Mouse (Mus musculus) limb, embryonic 14.5 days (tissue): ENCODE measurements around the gene Uqcrfs1. TPM values are rescaled to one million over a fixed set of nuclear protein-coding genes. Genes with fewer than 3 reads are reported as not detected.

Source experiments
- ATAC-seq: fragments of 200-750 bp; cut with Nextera tagmentation; 2 replicates; pipeline ENCODE4 v1.8.0; 2017; ENCODE audit warnings: low read depth, moderate number of reproducible peaks, moderate TSS enrichment; ENCODE audit not compliant: low FRiP score
- DNase-seq: peaks from one replicate; pipeline ENCODE4 v3.0.0-alpha.2; 2015; ENCODE audit warnings: low spot score
- H3K27ac ChIP-seq: fragments of 300-500 bp; sonication (generic); replicated peaks from 2 replicates; pipeline ENCODE4 v1.5.1; 2014; ENCODE audit warnings: low read depth, mild to moderate bottlenecking, low read length, moderate library complexity, mixed read lengths
- H3K27me3 ChIP-seq: fragments of 300-500 bp; sonication (generic); 2 replicates; pipeline ENCODE4 v1.6.1; 2014; ENCODE audit warnings: low read length, mixed read lengths; ENCODE audit not compliant: control insufficient read depth, insufficient read depth
- H3K36me3 ChIP-seq: fragments of 300-500 bp; sonication (generic); 2 replicates; pipeline ENCODE4 v1.6.1; 2014; ENCODE audit warnings: mild to moderate bottlenecking, low read length, moderate library complexity, mixed read lengths; ENCODE audit not compliant: control insufficient read depth, insufficient read depth
- H3K4me1 ChIP-seq: fragments of 300-500 bp; sonication (generic); 2 replicates; pipeline ENCODE4 v1.6.1; 2014; ENCODE audit warnings: antibody characterized with exemption, low read length, mixed read lengths; ENCODE audit not compliant: control insufficient read depth, insufficient read depth
- H3K4me2 ChIP-seq: fragments of 300-500 bp; sonication (generic); replicated peaks from 2 replicates; pipeline ENCODE4 v1.6.1; 2014; ENCODE audit warnings: low read depth, mild to moderate bottlenecking, low read length, moderate library complexity; ENCODE audit not compliant: severe bottlenecking
- H3K4me3 ChIP-seq: fragments of 300-500 bp; sonication (generic); replicated peaks from 2 replicates; pipeline ENCODE4 v1.5.1; 2014; ENCODE audit warnings: low read length
- H3K9ac ChIP-seq: fragments of 300-500 bp; sonication (generic); 2 replicates; pipeline ENCODE4 v1.6.1; 2014; ENCODE audit warnings: mild to moderate bottlenecking, low read depth, low read length, moderate library complexity; ENCODE audit not compliant: severe bottlenecking
- H3K9me3 ChIP-seq: fragments of 300-500 bp; sonication (generic); 2 replicates; pipeline ENCODE4 v1.6.1; 2016; ENCODE audit warnings: low read length; ENCODE audit not compliant: control insufficient read depth
- POLR2A ChIP-seq: fragments of 200-500 bp; IDR thresholded peaks from 2 replicates; pipeline ENCODE4 v1.8.0; 2012; ENCODE audit warnings: inconsistent platforms, mild to moderate bottlenecking, moderate library complexity, borderline replicate concordance; ENCODE audit not compliant: insufficient read depth, insufficient read length; ENCODE audit errors: extremely low read depth
- WGBS: fragments of 180-500 bp; shearing (Covaris S2); extraction: QIAGEN DNeasy Blood & Tissue Kit; methylation state at CpG from one replicate; pipeline ENCODE4 v1.1.7; 2014; 5-methylcytosine and 5-hydroxymethylcytosine counted together
- polyA plus RNA-seq, 2 experiments: library from polyadenylated mRNA; depleted of rRNA in 1 of 2; stranded (reverse) in 1 of 2; unstranded in 1 of 2; fragments of >200 nt; fragmentation: Nextera tagmentation in 1 of 2; extraction: Ambion mirVana in 1 of 2; gene quantifications; 2 replicates each; pipeline versions ENCODE4 v1.2.1 to v1.2.3; 2012 to 2014

The Uqcrfs1 gene
- polyA plus RNA-seq, 2 experiments: 117 to 191 TPM

DNA sequence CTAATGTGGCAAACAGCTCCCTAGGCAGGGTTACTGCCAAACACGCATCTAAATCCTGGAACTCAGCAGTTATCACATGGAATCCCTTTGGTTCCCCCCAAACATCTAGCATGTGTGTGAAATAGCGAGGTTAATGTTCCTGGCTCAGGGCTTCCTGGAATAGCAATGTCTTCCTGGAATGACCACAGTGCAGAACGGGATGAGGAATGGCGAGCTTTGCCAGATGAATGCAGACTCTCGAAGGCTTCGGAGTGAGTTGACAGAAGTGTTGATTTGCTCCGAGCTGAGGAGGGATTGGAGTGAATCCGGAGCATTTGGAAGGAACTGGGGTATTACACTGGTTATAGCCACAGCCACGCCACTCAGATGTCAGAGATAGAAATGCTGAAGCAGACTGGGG is 21.2 kb downstream of the Uqcrfs1 start:
- DNase-seq (peak; percentile 21), ATAC-seq (no peak)
- TF ChIP-seq POLR2A: no peak
- no peak overlapping the region for H3K4me3 ChIP-seq
- no peaks in the 10 kb centered on the region for H3K9me3 ChIP-seq
- H3K4me2 ChIP-seq: no peak overlapping the region
- WGBS: 81% methylated on average over 9 of the region's 9 CpGs
- H3K4me1 ChIP-seq: no peaks in the 10 kb centered on the region
- H3K36me3 ChIP-seq: no peaks in the 10 kb centered on the region
- no peaks in the 10 kb centered on the region for H3K27me3 ChIP-seq
- no peak overlapping the region for H3K27ac ChIP-seq
- no peak overlapping the region for H3K9ac ChIP-seq

DNA sequence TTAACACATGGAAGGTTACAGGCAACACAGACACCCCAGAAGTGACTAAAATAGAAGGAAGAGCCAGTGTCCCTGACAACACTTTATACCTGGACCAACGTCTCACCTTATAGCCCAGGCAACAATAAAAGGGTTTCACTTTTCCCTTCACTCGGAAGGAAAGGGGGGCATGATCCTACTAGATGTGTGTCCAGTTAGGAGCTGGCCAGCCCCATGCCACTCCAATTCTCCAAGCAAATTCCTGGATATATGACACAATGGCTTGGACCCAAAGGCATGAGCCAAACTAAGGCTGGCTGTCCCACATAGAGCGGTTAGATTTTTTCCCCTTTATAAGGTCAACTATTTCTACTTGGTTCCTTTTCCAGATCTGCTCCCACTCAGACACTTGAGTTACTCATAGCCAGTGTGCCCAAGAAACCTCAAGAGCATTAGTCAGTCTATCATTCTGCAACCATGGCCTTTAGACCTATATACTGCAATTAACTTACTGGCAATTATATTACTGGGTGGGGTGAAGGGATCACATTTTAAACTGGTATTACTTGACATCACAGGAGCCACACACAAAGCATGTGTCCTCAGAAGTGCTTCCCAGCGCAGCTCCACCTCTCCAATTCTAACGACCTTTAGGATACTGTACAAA is 21.8 kb downstream of the Uqcrfs1 start:
- Histone ChIP-seq H3K4me3 (no peak overlapping the region), H3K9me3 (no peaks in the 10 kb centered on the region), H3K36me3 (no peaks in the 10 kb centered on the region), H3K4me1 (no peaks in the 10 kb centered on the region), H3K27me3 (no peaks in the 10 kb centered on the region), H3K27ac (no peak overlapping the region), H3K9ac (no peak overlapping the region), H3K4me2 (no peak overlapping the region)
- WGBS: 86% methylated on average over 5 of the region's 5 CpGs
- ATAC-seq: no peak
- DNase-seq: no peak
- no peak for TF ChIP-seq POLR2A

- no peak overlapping the region for H3K4me2 ChIP-seq
- ATAC-seq: no peak
- 77% methylated on average over 16 of the region's 16 CpGs for WGBS
Measured at GRCm38 (mm10) chr13:30521282-30521902, 23.8 kb downstream of the Uqcrfs1 start.

DNA sequence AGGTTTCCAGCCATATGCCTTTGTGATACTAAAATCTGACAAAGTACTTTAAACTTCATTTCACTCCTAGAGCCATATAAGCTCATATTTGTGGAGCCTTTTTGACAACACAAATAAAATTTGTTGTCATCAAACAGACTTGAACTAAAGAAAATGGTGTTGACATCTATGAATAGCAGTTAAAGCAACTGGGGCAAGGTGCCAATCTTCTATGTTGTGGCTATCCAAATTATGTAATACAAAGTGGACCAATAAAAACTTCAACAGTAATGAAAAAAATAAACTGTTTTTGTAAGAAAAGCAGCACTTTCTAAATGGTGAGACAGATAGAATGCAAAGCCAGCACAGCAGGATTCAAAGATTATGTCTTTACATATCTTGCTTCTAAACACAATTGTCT is 27.0 kb downstream of the Uqcrfs1 start:
- ATAC-seq: no peak
- Histone ChIP-seq H3K9me3 (no peaks in the 10 kb centered on the region), H3K4me1 (no peaks in the 10 kb centered on the region), H3K27ac (no peak overlapping the region), H3K4me2 (no peak overlapping the region), H3K36me3 (no peaks in the 10 kb centered on the region), H3K27me3 (no peaks in the 10 kb centered on the region), H3K4me3 (no peak overlapping the region), H3K9ac (no peak overlapping the region)
- peak; percentile 10 for DNase-seq
- TF ChIP-seq POLR2A: no peak

More at GRCm38 (mm10) chr13:30521282-30521902, 23.8 kb downstream of the Uqcrfs1 start:
- Histone ChIP-seq H3K4me3 (no peak overlapping the region), H3K9ac (no peak overlapping the region), H3K4me1 (no peaks in the 10 kb centered on the region), H3K27me3 (no peaks in the 10 kb centered on the region), H3K27ac (no peak overlapping the region), H3K9me3 (no peaks in the 10 kb centered on the region), H3K36me3 (no peaks in the 10 kb centered on the region)
- TF ChIP-seq POLR2A: no peak
- no peak for DNase-seq

DNA sequence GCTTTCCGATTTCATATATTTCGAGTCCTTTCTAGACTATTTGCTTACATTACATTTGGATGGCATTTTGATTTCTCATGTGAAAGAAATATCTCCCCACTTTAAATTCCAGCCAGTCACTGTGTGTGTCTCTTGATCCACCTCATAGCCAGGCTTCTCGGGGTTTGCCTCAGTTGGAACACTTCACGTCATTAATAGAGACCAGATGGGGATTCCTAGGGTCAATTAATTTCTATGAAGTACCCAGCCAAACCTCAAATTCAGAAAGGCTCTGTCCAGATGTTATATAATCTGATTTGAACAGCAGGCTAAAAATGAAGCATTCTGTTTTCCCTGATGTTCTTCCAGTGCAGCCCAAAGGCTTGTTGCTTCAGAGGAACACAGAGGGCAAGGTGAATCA is 37.5 kb downstream of the Uqcrfs1 start:
- Histone ChIP-seq H3K9me3 (no peaks in the 10 kb centered on the region), H3K27me3 (no peaks in the 10 kb centered on the region), H3K4me1 (no peaks in the 10 kb centered on the region), H3K4me3 (no peak overlapping the region), H3K27ac (no peak overlapping the region), H3K36me3 (no peaks in the 10 kb centered on the region), H3K4me2 (no peak overlapping the region), H3K9ac (no peak overlapping the region)
- DNase-seq (peak; percentile 71), ATAC-seq (no peak)
- 45% methylated on average over 4 of the region's 4 CpGs for WGBS
- TF ChIP-seq POLR2A: no peak
